Mouse (Mus musculus): ENCODE data around the gene Taar2. TPM values are rescaled to one million over a fixed set of nuclear protein-coding genes. Genes with fewer than 3 reads are reported as not detected.
A peak's percentile ranks its signal among the peaks of the same experiment; 100 is the strongest.

The Taar2 gene
- polyA plus RNA-seq, 1 experiment from 2014 or later = not detected

DNA sequence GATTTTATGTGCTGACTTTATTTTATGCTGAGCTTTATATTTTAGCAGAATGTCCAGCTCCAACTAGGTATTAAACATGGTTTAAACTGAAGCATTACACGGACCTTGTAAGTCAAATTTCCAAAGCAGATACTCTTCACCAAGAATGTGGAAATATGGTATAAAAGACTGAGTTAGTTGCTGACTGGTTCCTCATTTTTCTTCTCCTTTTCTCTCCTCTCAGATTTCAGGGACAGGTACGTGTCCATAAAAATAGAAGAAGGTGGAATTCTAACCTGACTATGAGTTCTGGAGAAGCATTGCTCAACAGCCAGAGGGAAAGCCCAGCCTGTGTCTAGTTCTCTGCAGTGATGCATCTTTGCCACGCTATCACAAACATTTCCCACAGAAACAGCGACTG is 18.3 kb upstream of the Taar2 start, which contains the start of gene Taar1:
Taar1 (plus strand) TSS at position 301 of the 400 bp plus-strand sequence.
- Histone ChIP-seq H3K27me3 (ENCODE audit: control insufficient read depth, insufficient read depth, low read length) (no peaks in the 10 kb centered on the region), H3K4me1 (replicated peaks; ENCODE audit: control insufficient read depth, insufficient read depth) (no peaks in the 10 kb centered on the region), H3K4me3 (ENCODE audit: low read depth, low read length) (no peak within 1 kb of the TSS), H3K9me3 (ENCODE audit: control insufficient read depth, low read length) (no peaks in the 10 kb centered on the region), H3K4me2 (replicated peaks; ENCODE audit: low read depth) (no peak within 1 kb of the TSS), H3K36me3 (ENCODE audit: control insufficient read depth, insufficient read depth, low read length) (no peaks in the 10 kb centered on the region), H3K27ac (replicated peaks) (no peak within 1 kb of the TSS), H3K9ac (ENCODE audit: low read length) (no peak within 1 kb of the TSS)
- 89% methylated on average over 4 of the region's 4 CpGs for WGBS
- DNase-seq (ENCODE audit: low spot score) (no peak), ATAC-seq (ENCODE audit: low FRiP score, low TSS enrichment) (no peak)
- no peak for TF ChIP-seq EP300 (optimal IDR thresholded peaks at IDR 0.05)
- TF ChIP-seq CTCF (IDR thresholded peaks at IDR 0.05; ENCODE audit: low read depth) = no peak

DNA sequence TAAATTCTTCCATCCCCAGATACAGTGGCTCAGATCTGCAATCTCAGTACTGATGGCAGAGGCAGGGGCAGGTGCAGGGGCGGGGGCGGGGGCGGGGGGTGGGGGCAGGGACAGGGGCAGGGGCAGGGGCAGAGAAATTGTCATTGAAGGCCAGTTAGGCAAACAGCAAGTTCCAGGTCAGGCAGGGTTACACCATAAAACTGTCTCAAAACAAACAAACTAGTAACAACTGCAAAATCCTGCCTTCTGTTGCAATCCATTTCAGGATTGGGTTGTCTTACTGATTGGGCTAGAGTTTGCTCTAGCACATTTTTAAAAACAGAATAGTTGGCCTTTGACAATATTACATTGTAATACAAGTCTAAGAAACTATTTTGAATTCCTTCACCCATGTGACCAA is 15.9 kb upstream of the Taar2 start:
- Histone ChIP-seq H3K9ac (ENCODE audit: low read length) (no peak overlapping the region), H3K27me3 (ENCODE audit: control insufficient read depth, insufficient read depth, low read length) (no peaks in the 10 kb centered on the region), H3K27ac (replicated peaks) (no peak overlapping the region), H3K36me3 (ENCODE audit: control insufficient read depth, insufficient read depth, low read length) (no peaks in the 10 kb centered on the region), H3K4me1 (replicated peaks; ENCODE audit: control insufficient read depth, insufficient read depth) (no peaks in the 10 kb centered on the region), H3K4me3 (ENCODE audit: low read depth, low read length) (no peak overlapping the region), H3K9me3 (ENCODE audit: control insufficient read depth, low read length) (no peaks in the 10 kb centered on the region), H3K4me2 (replicated peaks; ENCODE audit: low read depth) (no peak overlapping the region)
- no peak for TF ChIP-seq EP300 (optimal IDR thresholded peaks at IDR 0.05)
- TF ChIP-seq CTCF (IDR thresholded peaks at IDR 0.05; ENCODE audit: low read depth) = no peak
- 55% methylated on average over 3 of the region's 3 CpGs for WGBS
- ATAC-seq (ENCODE audit: low FRiP score, low TSS enrichment) (no peak), DNase-seq (ENCODE audit: low spot score) (no peak)

DNA sequence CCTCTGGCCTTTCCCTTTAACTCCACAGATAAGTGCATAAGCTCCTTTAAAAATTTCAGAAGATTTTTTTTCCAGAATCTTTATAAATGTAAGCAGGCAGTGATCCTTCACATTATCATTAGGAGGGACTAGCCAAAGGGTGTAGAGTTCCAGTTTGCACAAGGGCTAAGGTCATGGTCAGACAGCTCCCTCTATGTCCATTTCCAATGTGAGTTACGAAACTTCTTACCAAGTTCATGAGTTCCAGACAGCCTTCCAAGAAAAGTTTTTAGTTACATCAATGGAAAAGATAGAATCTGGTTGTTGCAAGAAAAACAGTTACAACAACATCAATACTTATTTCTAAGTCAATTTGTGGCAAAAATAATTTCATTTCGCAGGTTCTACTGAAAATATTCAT is 14.4 kb upstream of the Taar2 start:
- Histone ChIP-seq H3K4me3 (ENCODE audit: low read depth, low read length) (no peak overlapping the region), H3K27ac (replicated peaks) (no peak overlapping the region), H3K9me3 (ENCODE audit: control insufficient read depth, low read length) (no peaks in the 10 kb centered on the region), H3K4me2 (replicated peaks; ENCODE audit: low read depth) (no peak overlapping the region), H3K27me3 (ENCODE audit: control insufficient read depth, insufficient read depth, low read length) (no peaks in the 10 kb centered on the region), H3K4me1 (replicated peaks; ENCODE audit: control insufficient read depth, insufficient read depth) (no peaks in the 10 kb centered on the region), H3K9ac (ENCODE audit: low read length) (no peak overlapping the region), H3K36me3 (ENCODE audit: control insufficient read depth, insufficient read depth, low read length) (no peaks in the 10 kb centered on the region)
- WGBS = 81% methylated on average over 2 of the region's 2 CpGs
- DNase-seq (ENCODE audit: low spot score) (no peak), ATAC-seq (ENCODE audit: low FRiP score, low TSS enrichment) (no peak)
- TF ChIP-seq EP300 (optimal IDR thresholded peaks at IDR 0.05) (no peak), CTCF (IDR thresholded peaks at IDR 0.05; ENCODE audit: low read depth) (no peak)

DNA sequence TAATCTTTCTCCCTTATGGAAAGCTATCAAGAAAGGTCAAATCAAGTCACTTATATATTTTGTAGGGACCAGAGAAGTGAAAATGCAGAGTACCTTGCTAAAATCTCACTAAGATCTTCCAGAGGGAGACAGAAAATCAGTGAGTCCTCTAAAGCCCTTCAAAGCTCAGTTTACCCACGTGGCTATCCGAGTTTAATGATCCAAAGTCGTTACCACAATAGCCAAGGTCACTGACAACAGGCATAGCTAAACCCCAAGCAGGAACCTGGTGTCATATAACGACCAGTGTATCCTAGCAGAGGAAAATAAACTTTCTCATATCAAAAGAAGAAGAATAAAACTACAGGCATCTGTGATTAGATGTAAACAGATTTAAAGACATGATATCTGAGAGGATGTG is 759 bp upstream of the Taar2 start:
- no peaks in the 10 kb centered on the region for H3K9me3 ChIP-seq (ENCODE audit: control insufficient read depth, low read length)
- H3K9ac ChIP-seq (ENCODE audit: low read length) = no peak overlapping the region
- no peak overlapping the region for H3K4me2 ChIP-seq (replicated peaks; ENCODE audit: low read depth)
- H3K4me1 ChIP-seq (replicated peaks; ENCODE audit: control insufficient read depth, insufficient read depth) = no peaks in the 10 kb centered on the region
- no peak overlapping the region for H3K4me3 ChIP-seq (ENCODE audit: low read depth, low read length)
- no peak for DNase-seq (ENCODE audit: low spot score)
- H3K27me3 ChIP-seq (ENCODE audit: control insufficient read depth, insufficient read depth, low read length) = no peaks in the 10 kb centered on the region
- TF ChIP-seq EP300 (optimal IDR thresholded peaks at IDR 0.05) (no peak), CTCF (IDR thresholded peaks at IDR 0.05; ENCODE audit: low read depth) (no peak)
- H3K27ac ChIP-seq (replicated peaks) = no peak overlapping the region
- no peaks in the 10 kb centered on the region for H3K36me3 ChIP-seq (ENCODE audit: control insufficient read depth, insufficient read depth, low read length)
- WGBS = 39% methylated on average over 4 of the region's 4 CpGs
- no peak for ATAC-seq (ENCODE audit: low FRiP score, low TSS enrichment)

DNA sequence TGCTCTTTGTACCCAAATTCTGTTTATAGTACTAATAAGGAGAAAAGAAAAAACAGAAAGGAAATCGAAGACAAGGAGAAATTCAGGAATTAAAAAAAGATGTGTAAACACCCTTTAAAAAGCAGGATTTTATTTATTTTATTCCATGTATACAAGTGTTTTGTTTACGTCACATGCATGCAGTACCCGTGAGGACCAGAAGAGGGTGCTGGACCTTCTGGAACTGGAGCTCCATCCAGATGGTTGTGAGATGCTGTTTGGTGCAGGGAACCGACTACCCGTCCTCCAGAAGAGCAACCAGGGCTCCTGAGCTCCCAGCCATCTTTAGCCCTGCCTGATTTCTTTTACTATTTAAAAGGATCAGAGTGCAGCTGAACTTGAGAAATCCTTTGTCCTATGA is 4.1 kb downstream of the Taar2 start:
- no peak overlapping the region for H3K4me2 ChIP-seq (replicated peaks; ENCODE audit: low read depth)
- no peaks in the 10 kb centered on the region for H3K4me1 ChIP-seq (replicated peaks; ENCODE audit: control insufficient read depth, insufficient read depth)
- H3K9me3 ChIP-seq (ENCODE audit: control insufficient read depth, low read length) = no peaks in the 10 kb centered on the region
- no peak overlapping the region for H3K9ac ChIP-seq (ENCODE audit: low read length)
- DNase-seq (ENCODE audit: low spot score) = no peak
- WGBS = 76% methylated on average over 5 of the region's 5 CpGs
- TF ChIP-seq CTCF (IDR thresholded peaks at IDR 0.05; ENCODE audit: low read depth) = peak; percentile 52
- TF ChIP-seq EP300 (optimal IDR thresholded peaks at IDR 0.05) = no peak
- H3K4me3 ChIP-seq (ENCODE audit: low read depth, low read length) = no peak overlapping the region
- no peaks in the 10 kb centered on the region for H3K27me3 ChIP-seq (ENCODE audit: control insufficient read depth, insufficient read depth, low read length)
- no peak overlapping the region for H3K27ac ChIP-seq (replicated peaks)
- no peak for ATAC-seq (ENCODE audit: low FRiP score, low TSS enrichment)
- no peaks in the 10 kb centered on the region for H3K36me3 ChIP-seq (ENCODE audit: control insufficient read depth, insufficient read depth, low read length)

DNA sequence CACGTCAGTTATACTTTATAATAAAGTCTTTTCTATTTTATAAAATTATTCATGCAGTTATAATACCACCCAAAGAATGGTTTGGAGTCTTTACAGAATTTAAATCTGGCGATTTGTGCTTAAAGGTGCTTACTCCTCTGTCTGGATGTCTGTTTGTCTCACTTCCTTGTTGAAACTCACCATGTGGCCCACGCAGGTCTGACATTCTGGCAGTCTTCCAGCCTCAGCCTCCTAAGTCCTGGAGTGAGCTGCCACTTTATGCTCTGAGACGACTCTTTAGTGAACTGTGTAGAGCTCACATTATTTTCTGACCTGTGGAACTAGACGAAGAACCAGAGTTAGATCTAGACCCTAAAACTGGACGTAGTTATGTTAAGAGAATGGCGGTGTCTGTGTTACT is 9.7 kb downstream of the Taar2 start:
- Histone ChIP-seq H3K4me2 (replicated peaks; ENCODE audit: low read depth) (no peak overlapping the region), H3K4me3 (ENCODE audit: low read depth, low read length) (no peak overlapping the region), H3K36me3 (ENCODE audit: control insufficient read depth, insufficient read depth, low read length) (no peaks in the 10 kb centered on the region), H3K27me3 (ENCODE audit: control insufficient read depth, insufficient read depth, low read length) (no peaks in the 10 kb centered on the region), H3K4me1 (replicated peaks; ENCODE audit: control insufficient read depth, insufficient read depth) (no peaks in the 10 kb centered on the region), H3K9me3 (ENCODE audit: control insufficient read depth, low read length) (no peaks in the 10 kb centered on the region), H3K9ac (ENCODE audit: low read length) (no peak overlapping the region), H3K27ac (replicated peaks) (no peak overlapping the region)
- no peak for ATAC-seq (ENCODE audit: low FRiP score, low TSS enrichment)
- 34% methylated on average over 7 of the region's 7 CpGs for WGBS
- DNase-seq (ENCODE audit: low spot score) = peak; percentile 32
- TF ChIP-seq EP300 (optimal IDR thresholded peaks at IDR 0.05) (no peak), CTCF (IDR thresholded peaks at IDR 0.05; ENCODE audit: low read depth) (no peak)

Data from stomach, postnatal 0 days (tissue).